Mouse (Mus musculus) forebrain, embryonic 12.5 days (tissue): Measurements from ENCODE around the gene Uba7. TPM values are rescaled to one million over a fixed set of nuclear protein-coding genes. Genes with fewer than 3 reads are reported as not detected.
A peak's percentile ranks its signal among the peaks of the same experiment; 100 is the strongest.

Source experiments
- ATAC-seq: fragments of 200-750 bp; cut with Nextera tagmentation; 2 replicates; pipeline ENCODE4 v1.8.0; 2017; ENCODE audit warnings: moderate TSS enrichment; ENCODE audit not compliant: low FRiP score
- H3K27ac ChIP-seq: fragments of 300-500 bp; sonication (generic); 2 replicates; pipeline ENCODE4 v1.5.1; 2016; ENCODE audit warnings: mild to moderate bottlenecking
- H3K27me3 ChIP-seq: fragments of 300-500 bp; sonication (generic); 2 replicates; pipeline ENCODE4 v1.6.1; 2016; ENCODE audit warnings: mild to moderate bottlenecking
- H3K36me3 ChIP-seq: fragments of 300-500 bp; sonication (generic); replicated peaks from 2 replicates; pipeline ENCODE4 v1.6.1; 2016; ENCODE audit warnings: mild to moderate bottlenecking
- H3K4me1 ChIP-seq: fragments of 300-500 bp; sonication (generic); 2 replicates; pipeline ENCODE4 v1.6.1; 2016
- H3K4me2 ChIP-seq: fragments of 300-500 bp; sonication (generic); 2 replicates; pipeline ENCODE4 v1.6.1; 2016; ENCODE audit warnings: mild to moderate bottlenecking, moderate library complexity
- H3K4me3 ChIP-seq: fragments of 300-500 bp; sonication (generic); replicated peaks from 2 replicates; pipeline ENCODE4 v1.5.1; 2016; ENCODE audit warnings: mild to moderate bottlenecking
- H3K9ac ChIP-seq: fragments of 300-500 bp; sonication (generic); 2 replicates; pipeline ENCODE4 v1.6.1; 2016; ENCODE audit warnings: mild to moderate bottlenecking
- H3K9me3 ChIP-seq: fragments of 300-500 bp; sonication (generic); 2 replicates; pipeline ENCODE4 v1.6.1; 2016
- WGBS: fragments of 180-500 bp; shearing (Covaris S2); methylation state at CpG from one replicate; pipeline ENCODE4 v1.1.7; 2016; 5-methylcytosine and 5-hydroxymethylcytosine counted together
- polyA plus RNA-seq: library from polyadenylated mRNA; unstranded; fragments of >200 nt; fragmentation: Nextera tagmentation; extraction: Ambion mirVana; gene quantifications from 2 replicates; pipeline ENCODE4 v1.2.1, GENCODE M21; 2016

The Uba7 gene
- polyA plus RNA-seq, 1 experiment from 2014 or later: 6.5 TPM

DNA sequence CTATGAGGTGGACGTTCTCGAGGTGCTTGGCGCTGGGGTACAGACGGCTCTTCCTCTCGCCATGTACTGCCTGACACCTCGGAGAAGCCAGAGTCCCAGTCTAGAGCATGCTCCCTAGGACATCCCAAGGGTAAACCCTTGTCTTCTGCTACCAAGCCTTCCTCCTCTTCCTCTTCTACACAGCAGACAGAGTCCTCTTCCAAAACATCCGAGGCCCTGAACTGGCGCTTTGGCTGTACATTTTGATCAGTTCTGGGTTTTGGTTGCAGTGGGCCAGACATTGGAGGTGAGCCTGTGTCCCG, 9.4 kb downstream of the Uba7 start:
- peaks cover 31% of the 10 kb centered on the region for H3K4me1 ChIP-seq

GRCm38 (mm10) chr9:107985131-107986119, 10.1 kb downstream of the Uba7 start, which contains the start of gene Inka1:
TSS of gene Inka1 (minus strand) at chr9:107985879.
- peak; percentile 83 for ATAC-seq
- Histone ChIP-seq H3K36me3 (no peaks in the 10 kb centered on the region), H3K9me3 (no peaks in the 10 kb centered on the region), H3K4me1 (peaks cover 31% of the 10 kb centered on the region), H3K27ac (peak within 1 kb of the TSS; percentile 61), H3K9ac (peak within 1 kb of the TSS; percentile 59), H3K4me2 (peak within 1 kb of the TSS; percentile 86), H3K27me3 (peaks cover 22% of the 10 kb centered on the region), H3K4me3 (peak within 1 kb of the TSS; percentile 60)
- 1% methylated on average over 56 of the region's 58 CpGs for WGBS

More for the DNA sequence above, 9.4 kb downstream of the Uba7 start:
- Histone ChIP-seq H3K4me3 (peak overlapping the region; percentile 60), H3K36me3 (no peaks in the 10 kb centered on the region), H3K9ac (peak overlapping the region; percentile 59; the same call in 1 of the 2 replicates), H3K27ac (peak overlapping the region; percentile 61; the same call in 1 of the 2 replicates), H3K27me3 (peaks cover 22% of the 10 kb centered on the region), H3K4me2 (peak overlapping the region; percentile 86), H3K9me3 (no peaks in the 10 kb centered on the region)
- WGBS: 73% methylated on average over 9 of the region's 9 CpGs
- no peak for ATAC-seq

- Histone ChIP-seq H3K4me1 (peaks cover 31% of the 10 kb centered on the region), H3K27ac (no peak overlapping the region), H3K27me3 (peaks cover 22% of the 10 kb centered on the region), H3K9ac (no peak overlapping the region), H3K36me3 (no peaks in the 10 kb centered on the region), H3K4me3 (peak overlapping the region; percentile 60), H3K9me3 (no peaks in the 10 kb centered on the region), H3K4me2 (peak overlapping the region; percentile 86)
- 8% methylated on average over 18 of the region's 18 CpGs for WGBS
- ATAC-seq: peak; percentile 73
Observed at GRCm38 (mm10) chr9:107986376-107986775, 11.1 kb downstream of the Uba7 start.

DNA sequence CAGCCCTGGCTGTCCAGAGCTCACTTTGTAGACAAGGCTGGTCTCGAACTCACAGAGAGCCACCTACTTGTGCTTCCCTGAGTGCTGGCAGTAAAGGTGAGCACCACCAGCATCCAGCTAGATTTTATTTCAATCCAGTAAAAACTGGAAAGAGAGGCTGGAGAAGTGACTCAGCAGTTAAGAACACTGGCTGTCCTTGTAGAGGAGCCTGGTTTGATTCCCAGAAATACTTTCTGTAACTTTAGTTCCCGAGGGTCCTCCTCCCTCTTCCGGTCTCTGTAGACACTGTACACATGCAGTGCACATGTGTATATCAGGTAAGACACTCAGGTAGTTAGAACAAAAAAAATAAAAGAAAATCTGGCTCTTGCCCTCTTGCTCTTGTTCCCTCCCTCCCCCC, 12.6 kb downstream of the Uba7 start:
- Histone ChIP-seq H3K4me2 (no peak overlapping the region), H3K36me3 (no peaks in the 10 kb centered on the region), H3K9ac (no peak overlapping the region), H3K4me3 (no peak overlapping the region), H3K27ac (no peak overlapping the region), H3K9me3 (no peaks in the 10 kb centered on the region), H3K4me1 (peaks cover 18% of the 10 kb centered on the region), H3K27me3 (peaks cover 22% of the 10 kb centered on the region)
- WGBS: 81% methylated on average over 3 of the region's 3 CpGs
- no peak for ATAC-seq

GRCm38 (mm10) chr9:107992197-107992596, 16.9 kb downstream of the Uba7 start, which contains the start of gene Cdhr4:
TSS of gene Cdhr4 (plus strand) at chr9:107992497.
- Histone ChIP-seq H3K36me3 (no peaks in the 10 kb centered on the region), H3K9ac (no peak within 1 kb of the TSS), H3K4me2 (no peak within 1 kb of the TSS), H3K27me3 (no peaks in the 10 kb centered on the region), H3K9me3 (no peaks in the 10 kb centered on the region), H3K4me1 (no peaks in the 10 kb centered on the region), H3K27ac (no peak within 1 kb of the TSS), H3K4me3 (no peak within 1 kb of the TSS)
- 79% methylated on average over 2 of the region's 2 CpGs for WGBS
- ATAC-seq: no peak

DNA sequence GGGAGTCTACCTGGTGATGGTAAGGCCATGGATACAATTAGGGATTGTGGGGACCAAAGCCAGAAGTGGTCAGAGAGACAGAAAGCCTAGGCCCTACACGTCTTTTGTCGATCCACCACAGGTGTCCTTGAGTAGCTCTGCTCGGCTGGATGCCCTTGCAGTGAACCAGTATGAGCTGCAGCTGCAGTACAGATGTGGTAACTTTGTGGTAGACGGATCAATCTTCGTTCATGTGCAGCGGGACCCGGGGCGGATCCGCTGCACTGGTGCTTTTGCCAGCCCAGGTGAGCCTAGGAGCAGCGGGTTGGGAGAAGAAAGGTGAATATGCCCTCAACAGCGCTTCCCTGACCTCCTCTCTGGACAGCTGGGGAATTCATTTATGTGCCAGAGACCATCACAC, 17.7 kb downstream of the Uba7 start:
- WGBS: 81% methylated on average over 11 of the region's 11 CpGs
- no peak overlapping the region for H3K27ac ChIP-seq
- H3K4me2 ChIP-seq: no peak overlapping the region
- no peaks in the 10 kb centered on the region for H3K36me3 ChIP-seq
- no peak overlapping the region for H3K4me3 ChIP-seq
- no peaks in the 10 kb centered on the region for H3K9me3 ChIP-seq
- H3K9ac ChIP-seq: no peak overlapping the region
- H3K4me1 ChIP-seq: no peaks in the 10 kb centered on the region
- ATAC-seq: no peak
- no peaks in the 10 kb centered on the region for H3K27me3 ChIP-seq

GRCm38 (mm10) chr9:107994464-107994863, 19.2 kb downstream of the Uba7 start:
- no peak for ATAC-seq
- no peak overlapping the region for H3K9ac ChIP-seq
- H3K36me3 ChIP-seq: no peaks in the 10 kb centered on the region
- H3K27ac ChIP-seq: no peak overlapping the region
- no peaks in the 10 kb centered on the region for H3K27me3 ChIP-seq
- no peak overlapping the region for H3K4me3 ChIP-seq
- 75% methylated on average over 2 of the region's 2 CpGs for WGBS
- H3K4me1 ChIP-seq: no peaks in the 10 kb centered on the region
- no peak overlapping the region for H3K4me2 ChIP-seq
- H3K9me3 ChIP-seq: no peaks in the 10 kb centered on the region

DNA sequence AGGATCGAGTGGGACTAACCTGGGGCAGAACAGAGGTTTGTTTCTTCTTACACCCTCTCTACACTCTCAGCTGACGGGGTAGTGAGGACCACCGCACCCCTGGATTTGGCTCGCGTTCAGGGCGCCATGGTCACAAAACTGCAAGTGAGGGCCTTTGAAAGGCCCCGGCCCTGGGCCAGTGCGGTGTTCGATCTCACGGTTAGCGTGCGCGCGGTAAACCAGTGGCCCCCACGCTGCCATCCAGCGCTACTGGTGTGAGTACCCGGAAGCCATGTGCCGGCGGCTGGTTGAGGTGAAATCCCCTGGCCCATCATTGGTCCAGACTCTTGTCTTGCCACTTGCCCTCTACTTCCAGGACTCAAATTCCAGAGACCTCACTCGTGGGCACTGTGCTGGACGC, 20.2 kb downstream of the Uba7 start:
- Histone ChIP-seq H3K9ac (no peak overlapping the region), H3K4me3 (no peak overlapping the region), H3K27ac (no peak overlapping the region), H3K27me3 (0 out of 2 replicates have a peak, but pooled peaks cover 3% of the 10 kb centered on the region), H3K36me3 (no peaks in the 10 kb centered on the region), H3K9me3 (no peaks in the 10 kb centered on the region), H3K4me1 (no peaks in the 10 kb centered on the region), H3K4me2 (no peak overlapping the region)
- WGBS: 93% methylated on average over 21 of the region's 21 CpGs
- ATAC-seq: no peak

DNA sequence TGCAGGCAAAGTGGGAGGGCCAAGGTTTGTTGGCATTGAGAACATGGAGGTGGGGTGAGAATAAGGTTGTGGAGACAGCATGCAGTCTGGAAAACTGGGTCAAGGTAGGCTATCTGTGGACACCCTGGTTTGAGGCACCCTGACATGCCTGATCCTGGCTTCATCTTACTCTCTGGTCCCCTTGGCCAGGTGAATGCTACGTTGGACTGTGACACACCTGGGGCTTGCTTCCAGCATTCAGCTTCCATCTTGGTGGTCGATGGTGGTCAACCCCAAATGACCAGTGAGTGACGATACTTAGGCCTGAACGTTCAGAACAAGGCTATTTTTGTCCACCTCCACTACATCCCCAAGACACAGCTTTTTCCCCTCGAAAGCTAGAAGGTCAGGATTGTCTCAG, 20.7 kb downstream of the Uba7 start, which contains the start of gene Gm20662:
Gm20662 (plus strand) TSS at position 301 of the 400 bp plus-strand sequence.
- H3K27ac ChIP-seq: no peak within 1 kb of the TSS
- 0 out of 2 replicates have a peak, but pooled peaks cover 4% of the 10 kb centered on the region for H3K27me3 ChIP-seq
- no peak within 1 kb of the TSS for H3K4me2 ChIP-seq
- H3K36me3 ChIP-seq: no peaks in the 10 kb centered on the region
- WGBS: 86% methylated on average over 5 of the region's 5 CpGs
- no peak for ATAC-seq
- H3K4me1 ChIP-seq: no peaks in the 10 kb centered on the region
- no peaks in the 10 kb centered on the region for H3K9me3 ChIP-seq
- H3K9ac ChIP-seq: no peak within 1 kb of the TSS
- H3K4me3 ChIP-seq: no peak within 1 kb of the TSS

- H3K27ac ChIP-seq: peak within 1 kb of the TSS; percentile 95
- peak within 1 kb of the TSS; percentile 93 for H3K9ac ChIP-seq
- ATAC-seq: peak; percentile 100
- under 1% methylated on average over 51 of the region's 51 CpGs for WGBS
- H3K9me3 ChIP-seq: no peaks in the 10 kb centered on the region
- H3K36me3 ChIP-seq: no peaks in the 10 kb centered on the region
- 0 out of 2 replicates have a peak, but pooled peaks cover 4% of the 10 kb centered on the region for H3K27me3 ChIP-seq
- peaks cover 31% of the 10 kb centered on the region for H3K4me1 ChIP-seq
- H3K4me3 ChIP-seq: peak within 1 kb of the TSS; percentile 99
- peak within 1 kb of the TSS; percentile 82 for H3K4me2 ChIP-seq
Observed at GRCm38 (mm10) chr9:108001922-108002770, 26.8 kb downstream of the Uba7 start, which contains the start of gene Ip6k1. TSS of gene Ip6k1 (plus strand) at chr9:108002501.

DNA sequence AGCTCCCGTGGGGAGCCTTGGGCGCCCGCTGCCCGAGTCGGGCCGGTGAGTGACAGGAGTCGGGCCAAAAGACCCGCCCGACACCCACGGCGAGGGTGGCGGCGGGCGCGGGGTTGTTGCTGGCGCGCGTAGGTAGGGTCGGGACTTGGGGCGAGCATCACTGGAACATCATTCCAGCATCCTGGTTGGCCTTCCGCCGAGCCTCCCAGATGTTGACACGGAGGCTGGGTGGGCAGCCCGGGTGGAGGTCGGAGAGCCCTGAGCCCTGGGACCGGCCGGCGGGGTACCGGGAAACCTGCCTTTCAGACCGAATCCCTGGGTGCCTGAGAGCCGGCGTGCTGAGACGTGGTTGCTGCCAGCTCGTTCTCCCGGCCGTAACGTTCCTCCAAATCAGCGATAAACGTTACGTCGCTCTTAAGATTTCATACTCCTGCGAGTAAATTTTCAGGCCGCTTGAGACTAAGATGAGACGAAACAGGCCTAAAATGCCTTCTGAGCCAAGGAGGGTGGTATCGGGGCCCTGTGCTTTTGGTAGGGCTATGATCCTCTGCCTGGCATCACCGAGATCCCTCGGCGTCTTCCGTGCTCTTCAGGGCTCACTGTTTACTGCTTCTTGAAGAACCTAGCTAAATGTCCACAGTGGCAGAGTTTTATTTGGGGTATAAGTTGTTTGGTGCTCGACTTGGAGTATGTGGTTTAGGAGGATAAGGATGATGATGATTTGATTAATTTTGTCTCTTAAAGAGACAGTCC, 27.6 kb downstream of the Uba7 start:
- Histone ChIP-seq H3K27ac (peak overlapping the region; percentile 95), H3K4me2 (peak overlapping the region; percentile 75), H3K27me3 (0 out of 2 replicates have a peak, but pooled peaks cover 4% of the 10 kb centered on the region), H3K4me1 (peaks cover 31% of the 10 kb centered on the region), H3K4me3 (peak overlapping the region; percentile 99), H3K9me3 (no peaks in the 10 kb centered on the region), H3K36me3 (no peaks in the 10 kb centered on the region), H3K9ac (peak overlapping the region; percentile 93)
- under 1% methylated on average over 50 of the region's 50 CpGs for WGBS
- no peak; the same call in 1 of the 2 replicates for ATAC-seq
